Mouse (Mus musculus): ENCODE data around the gene Meis2. TPM values are rescaled to one million over a fixed set of nuclear protein-coding genes. Genes with fewer than 3 reads are reported as not detected.
A peak's percentile ranks its signal among the peaks of the same experiment; 100 is the strongest.

The Meis2 gene
- total and polyA plus RNA-seq, 3 experiments: 3.1 to 9.8 TPM; not detected in 1

GRCm38 (mm10) chr2:115888336-115889077 is 177.1 kb downstream of the Meis2 start:
- H3K27ac ChIP-seq (ENCODE audit: control insufficient read depth, low read depth, low read length): no peak overlapping the region
- H3K9me3 ChIP-seq (replicated peaks; ENCODE audit: insufficient read depth, low read length): no peaks in the 10 kb centered on the region
- peak; percentile 63 for TF ChIP-seq GATA1 (IDR thresholded peaks at IDR 0.05; ENCODE audit: low read depth, low read length)
- no peak for TF ChIP-seq POLR2AphosphoS5 (IDR thresholded peaks at IDR 0.05; ENCODE audit: borderline replicate concordance, low read depth, low read length)
- H3K27me3 ChIP-seq (ENCODE audit: control insufficient read depth in 1 of 2, insufficient read depth in 2 of 2, low read length in 2 of 2): no peaks in the 10 kb centered on the region
- H3K79me2 ChIP-seq (ENCODE audit: control insufficient read depth, insufficient read depth, low read length, poor library complexity): no peaks in the 10 kb centered on the region
- DNase-seq (ENCODE audit: low read depth, low spot score): peak; percentile 23
- H3K36me3 ChIP-seq (ENCODE audit: control insufficient read depth in 1 of 2, insufficient read depth in 2 of 2, low read length in 2 of 2): no peaks in the 10 kb centered on the region
- no peak overlapping the region for H3K9ac ChIP-seq (ENCODE audit: control insufficient read depth, low read depth, low read length, poor library complexity, severe bottlenecking)
- H3K4me3 ChIP-seq (ENCODE audit: control insufficient read depth in 1 of 2, insufficient read depth in 1 of 2, low read depth in 2 of 2, low read length in 2 of 2): no peak overlapping the region
- no peaks in the 10 kb centered on the region; a peak in 1 of 4 replicates for H3K4me1 ChIP-seq (ENCODE audit: control insufficient read depth in 1 of 2, insufficient read depth in 2 of 2, low read length in 2 of 2)

GRCm38 (mm10) chr2:115887631-115888030 is 178.0 kb downstream of the Meis2 start:
- Histone ChIP-seq H3K9me3 (replicated peaks; ENCODE audit: insufficient read depth, low read length) (no peaks in the 10 kb centered on the region), H3K9ac (ENCODE audit: control insufficient read depth, low read depth, low read length, poor library complexity, severe bottlenecking) (no peak overlapping the region), H3K4me3 (ENCODE audit: control insufficient read depth in 1 of 2, insufficient read depth in 1 of 2, low read depth in 2 of 2, low read length in 2 of 2) (no peak overlapping the region), H3K79me2 (ENCODE audit: control insufficient read depth, insufficient read depth, low read length, poor library complexity) (no peaks in the 10 kb centered on the region), H3K4me1 (ENCODE audit: control insufficient read depth in 1 of 2, insufficient read depth in 2 of 2, low read length in 2 of 2) (no peaks in the 10 kb centered on the region; a peak in 1 of 4 replicates), H3K36me3 (ENCODE audit: control insufficient read depth in 1 of 2, insufficient read depth in 2 of 2, low read length in 2 of 2) (no peaks in the 10 kb centered on the region), H3K27ac (ENCODE audit: control insufficient read depth, low read depth, low read length) (no peak overlapping the region), H3K27me3 (ENCODE audit: control insufficient read depth in 1 of 2, insufficient read depth in 2 of 2, low read length in 2 of 2) (no peaks in the 10 kb centered on the region)
- no peak for DNase-seq (ENCODE audit: low read depth, low spot score)
- TF ChIP-seq MAFK (IDR thresholded peaks at IDR 0.05; ENCODE audit: borderline replicate concordance, low read depth, low read length) (no peak), EP300 (IDR thresholded peaks at IDR 0.05; ENCODE audit: low read depth in 1 of 2, low read length in 2 of 2) (no peak), USF1 (IDR thresholded peaks at IDR 0.05; ENCODE audit: low read depth, low read length) (no peak), UBTF (IDR thresholded peaks at IDR 0.05; ENCODE audit: borderline replicate concordance, insufficient read depth, low read depth, low read length) (no peak), MEF2A (IDR thresholded peaks at IDR 0.05; ENCODE audit: extremely low read depth, insufficient replicate concordance, low read depth, low read length, poor library complexity, severe bottlenecking) (no peak), E2F4 (IDR thresholded peaks at IDR 0.05; ENCODE audit: borderline replicate concordance, low read depth, low read length) (no peak), MAZ (IDR thresholded peaks at IDR 0.05; ENCODE audit: low read depth, low read length) (no peak), HCFC1 (IDR thresholded peaks at IDR 0.05; ENCODE audit: low read depth, low read length) (no peak), TAL1 (IDR thresholded peaks at IDR 0.05; ENCODE audit: low read length) (no peak), ZNF384 (IDR thresholded peaks at IDR 0.05; ENCODE audit: low read depth, low read length) (no peak), KAT2A (conservative IDR thresholded peaks at IDR 0.05; ENCODE audit: low read depth, low read length) (no peak), TBP (IDR thresholded peaks at IDR 0.05; ENCODE audit: low read depth, low read length) (no peak), ZKSCAN1 (IDR thresholded peaks at IDR 0.05; ENCODE audit: low read depth, low read length) (no peak)

All from MEL (cell line).